Mouse (Mus musculus): ENCODE measurements at regions not wholly inside any gene's neighbourhood (a gene's known extent, or its start where the extent isn't known, plus 50 kb on each side); places are given as distances from the start of the nearest gene placed in this dataset.

DNA sequence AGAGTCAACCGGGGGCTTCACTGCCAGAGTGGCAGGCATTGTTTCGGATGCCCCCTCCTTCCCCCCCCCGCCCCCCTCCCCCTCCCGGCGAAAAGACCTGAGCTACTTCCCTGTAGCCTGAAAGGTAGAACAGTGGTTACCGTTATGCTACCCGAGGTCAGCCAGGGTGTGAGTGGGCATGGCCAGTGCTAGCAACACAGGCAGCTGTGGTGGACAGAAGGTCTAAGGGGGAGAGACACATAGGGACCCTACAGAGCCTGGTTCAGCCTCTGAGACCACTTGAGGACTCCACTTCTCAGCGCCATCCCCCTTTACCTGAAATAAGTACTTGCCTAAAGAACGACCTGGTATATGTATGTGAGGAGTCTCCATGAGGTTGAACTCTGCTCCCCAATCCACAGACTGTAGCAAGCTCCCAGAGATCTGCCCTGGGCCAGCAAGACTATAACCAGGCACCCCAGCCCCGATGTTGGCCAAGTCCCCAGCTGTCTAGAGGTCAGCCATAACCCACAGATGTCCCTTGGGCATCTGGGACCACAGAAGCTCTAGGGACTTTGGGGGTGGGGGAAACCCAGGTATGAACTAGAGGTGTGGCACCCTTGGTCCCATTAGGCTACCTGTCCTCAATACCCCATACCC lies 64.5 kb upstream of the Wnt7b start:
- no peaks in the 10 kb centered on the region for H3K36me3 ChIP-seq (ENCODE audit: control insufficient read depth, insufficient read depth, low read length)
- H3K27me3 ChIP-seq (ENCODE audit: control insufficient read depth, insufficient read depth, low read length): 0 out of 2 replicates have a peak, but pooled peaks cover 2% of the 10 kb centered on the region
- peak overlapping the region; percentile 75 for H3K4me3 ChIP-seq (ENCODE audit: control insufficient read depth, low read depth, low read length)
- TF ChIP-seq CTCF (IDR thresholded peaks at IDR 0.05; ENCODE audit: control insufficient read depth, insufficient read depth, insufficient replicate concordance, low read depth, low read length) (no peak), POLR2A (IDR thresholded peaks at IDR 0.05; ENCODE audit: control insufficient read depth, low read depth, low read length) (no peak)
- no peak overlapping the region for H3K27ac ChIP-seq (ENCODE audit: control insufficient read depth, insufficient read depth, low read depth, low read length)
- peaks cover 10% of the 10 kb centered on the region for H3K4me1 ChIP-seq (ENCODE audit: control insufficient read depth, insufficient read depth, low read length)

DNA sequence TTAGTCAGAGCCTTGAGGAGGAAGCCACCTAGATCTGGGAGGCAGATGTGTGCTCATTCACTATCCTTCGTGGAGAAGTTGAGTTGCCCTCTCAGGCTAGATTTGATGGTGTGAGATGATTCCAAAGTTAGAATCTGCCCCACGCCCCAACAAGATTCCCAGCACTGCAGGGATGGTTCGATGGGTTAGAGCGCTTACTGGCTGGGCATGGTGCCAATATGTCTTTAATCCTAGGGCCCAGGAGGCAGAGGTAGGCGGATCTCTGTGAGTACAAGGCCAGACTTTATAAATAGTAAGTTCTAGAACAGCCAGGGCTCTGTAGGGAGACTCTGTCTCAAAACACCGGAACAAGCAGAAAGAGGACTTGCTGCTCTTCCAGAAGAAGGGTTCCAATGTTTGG lies 65.3 kb upstream of the Wnt7b start:
- Histone ChIP-seq H3K27ac (ENCODE audit: control insufficient read depth, insufficient read depth, low read depth, low read length) (no peak overlapping the region), H3K4me3 (ENCODE audit: control insufficient read depth, low read depth, low read length) (no peak overlapping the region), H3K4me1 (ENCODE audit: control insufficient read depth, insufficient read depth, low read length) (peaks cover 10% of the 10 kb centered on the region), H3K36me3 (ENCODE audit: control insufficient read depth, insufficient read depth, low read length) (no peaks in the 10 kb centered on the region), H3K27me3 (ENCODE audit: control insufficient read depth, insufficient read depth, low read length) (0 out of 2 replicates have a peak, but pooled peaks cover 2% of the 10 kb centered on the region)
- no peak for TF ChIP-seq POLR2A (IDR thresholded peaks at IDR 0.05; ENCODE audit: control insufficient read depth, low read depth, low read length)
- no peak for TF ChIP-seq CTCF (IDR thresholded peaks at IDR 0.05; ENCODE audit: control insufficient read depth, insufficient read depth, insufficient replicate concordance, low read depth, low read length)

DNA sequence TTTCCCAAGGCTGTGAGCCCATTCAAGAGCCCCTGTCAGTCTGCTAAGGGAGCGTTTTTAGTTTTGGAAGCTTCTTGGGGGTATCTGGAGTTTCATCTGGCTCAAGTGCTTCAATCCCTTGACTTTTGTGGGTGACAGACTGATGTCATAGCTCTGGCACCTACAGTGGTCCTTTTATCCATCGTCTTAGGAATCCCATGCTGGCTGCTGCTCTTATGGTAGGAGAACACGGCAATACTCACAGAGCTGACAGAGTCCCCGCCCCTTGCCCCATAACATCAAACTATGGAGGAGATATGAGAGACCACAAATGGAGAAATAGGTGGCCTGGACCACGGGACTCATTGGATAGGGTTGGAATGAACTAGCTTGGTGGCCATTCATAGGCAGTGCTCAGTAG lies 68.0 kb upstream of the Wnt7b start:
- Histone ChIP-seq H3K4me1 (ENCODE audit: control insufficient read depth, insufficient read depth, low read length) (peaks cover 5% of the 10 kb centered on the region), H3K36me3 (ENCODE audit: control insufficient read depth, insufficient read depth, low read length) (no peaks in the 10 kb centered on the region)
- TF ChIP-seq CTCF (IDR thresholded peaks at IDR 0.05; ENCODE audit: control insufficient read depth, insufficient read depth, insufficient replicate concordance, low read depth, low read length): no peak
- TF ChIP-seq POLR2A (IDR thresholded peaks at IDR 0.05; ENCODE audit: control insufficient read depth, low read depth, low read length): no peak

DNA sequence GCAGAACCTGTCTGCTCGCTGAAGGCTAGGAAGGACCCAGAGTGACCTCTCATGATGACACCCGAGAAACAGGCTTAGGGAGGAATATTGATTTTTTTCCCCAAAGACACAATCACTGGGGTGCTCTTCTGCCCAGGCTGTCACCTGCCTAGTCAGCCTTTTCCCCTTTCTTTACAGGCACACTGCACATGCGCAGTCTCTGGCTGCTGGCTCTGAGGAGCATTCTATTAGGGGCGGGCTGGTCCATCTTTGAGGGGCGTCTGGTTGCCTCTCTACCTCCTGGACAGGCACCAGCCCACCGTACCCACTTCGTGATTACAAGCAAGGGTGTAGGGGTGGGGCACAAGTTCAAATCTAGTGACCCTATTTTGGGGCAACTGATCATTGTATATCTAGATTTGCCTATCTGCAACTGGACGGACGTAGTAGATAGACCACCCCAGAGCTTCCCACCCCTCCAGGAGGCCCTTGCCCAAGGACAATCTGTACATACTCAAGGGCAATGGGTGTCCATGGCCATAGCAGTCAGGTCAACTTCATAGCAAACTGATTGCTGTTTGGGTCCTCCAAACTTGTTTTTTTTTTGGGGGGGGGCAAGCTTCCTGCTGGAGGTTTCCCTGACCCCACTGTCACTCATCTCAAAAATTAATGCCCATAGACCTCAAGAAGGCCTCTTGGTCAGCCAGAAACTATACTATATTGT lies 69.6 kb upstream of the Wnt7b start:
- Histone ChIP-seq H3K27me3 (ENCODE audit: control insufficient read depth, insufficient read depth, low read length) (no peaks in the 10 kb centered on the region), H3K27ac (ENCODE audit: control insufficient read depth, insufficient read depth, low read depth, low read length) (no peak overlapping the region), H3K4me1 (ENCODE audit: control insufficient read depth, insufficient read depth, low read length) (peaks cover 2% of the 10 kb centered on the region), H3K4me3 (ENCODE audit: control insufficient read depth, low read depth, low read length) (no peak overlapping the region), H3K36me3 (ENCODE audit: control insufficient read depth, insufficient read depth, low read length) (no peaks in the 10 kb centered on the region)
- TF ChIP-seq CTCF (IDR thresholded peaks at IDR 0.05; ENCODE audit: control insufficient read depth, insufficient read depth, insufficient replicate concordance, low read depth, low read length) (no peak), POLR2A (IDR thresholded peaks at IDR 0.05; ENCODE audit: control insufficient read depth, low read depth, low read length) (no peak)

More for the DNA sequence above, 68.0 kb upstream of the Wnt7b start:
- H3K4me3 ChIP-seq (ENCODE audit: control insufficient read depth, low read depth, low read length): no peak overlapping the region
- 0 out of 2 replicates have a peak, but pooled peaks cover 2% of the 10 kb centered on the region for H3K27me3 ChIP-seq (ENCODE audit: control insufficient read depth, insufficient read depth, low read length)
- no peak overlapping the region for H3K27ac ChIP-seq (ENCODE audit: control insufficient read depth, insufficient read depth, low read depth, low read length)

DNA sequence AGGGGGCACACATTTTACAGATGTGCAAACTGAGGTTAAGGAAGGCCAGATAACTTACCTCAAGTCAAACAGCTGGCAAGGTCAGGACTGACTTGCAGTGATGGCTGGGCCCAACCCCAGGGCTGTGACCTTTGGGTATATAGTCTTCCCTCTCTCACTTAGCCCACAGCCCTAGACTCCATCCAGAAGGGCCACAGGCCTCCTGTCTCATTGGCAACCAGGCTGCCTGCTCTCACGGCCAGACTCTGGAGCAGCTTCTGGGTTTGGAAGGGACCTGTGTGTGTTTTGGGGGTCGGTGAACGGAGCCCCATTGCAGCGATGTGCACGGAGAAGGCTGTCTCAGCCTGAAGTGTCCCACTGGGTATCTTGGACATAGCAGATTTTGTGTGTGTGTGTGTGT lies 70.2 kb upstream of the Wnt7b start:
- Histone ChIP-seq H3K27me3 (ENCODE audit: control insufficient read depth, insufficient read depth, low read length) (no peaks in the 10 kb centered on the region), H3K27ac (ENCODE audit: control insufficient read depth, insufficient read depth, low read depth, low read length) (peak overlapping the region; percentile 2; the same call in 1 of the 2 replicates)
- no peak for TF ChIP-seq CTCF (IDR thresholded peaks at IDR 0.05; ENCODE audit: control insufficient read depth, insufficient read depth, insufficient replicate concordance, low read depth, low read length)

DNA sequence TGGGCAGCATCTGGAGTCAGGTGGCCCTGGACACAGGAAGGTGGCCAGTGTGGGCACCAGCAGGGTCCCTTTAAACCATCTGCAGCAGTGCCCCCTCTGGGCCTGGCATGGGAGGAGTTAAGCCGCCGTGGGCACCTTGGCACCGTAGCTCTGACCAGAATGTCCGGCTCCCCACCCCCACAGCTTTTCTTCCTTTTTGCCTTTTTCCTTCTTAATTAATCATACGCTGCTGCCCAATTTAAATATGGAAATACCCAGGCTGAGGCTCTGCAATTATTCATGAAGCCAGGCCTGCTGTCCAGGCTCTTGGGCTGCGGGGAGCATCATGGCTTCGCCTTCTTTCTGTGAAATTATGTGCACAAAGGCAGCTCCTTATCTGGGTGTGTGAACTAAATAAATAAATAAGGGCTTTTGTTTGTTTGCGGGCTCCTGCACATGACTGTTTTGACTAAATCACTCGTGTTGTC lies 70.6 kb upstream of the Wnt7b start:
- Histone ChIP-seq H3K27ac (ENCODE audit: control insufficient read depth, insufficient read depth, low read depth, low read length) (peak overlapping the region; percentile 2; the same call in 1 of the 2 replicates), H3K4me1 (ENCODE audit: control insufficient read depth, insufficient read depth, low read length) (no peaks in the 10 kb centered on the region; the same call in 1 of the 2 replicates), H3K36me3 (ENCODE audit: control insufficient read depth, insufficient read depth, low read length) (no peaks in the 10 kb centered on the region), H3K4me3 (ENCODE audit: control insufficient read depth, low read depth, low read length) (no peak overlapping the region), H3K27me3 (ENCODE audit: control insufficient read depth, insufficient read depth, low read length) (no peaks in the 10 kb centered on the region)
- no peak for TF ChIP-seq CTCF (IDR thresholded peaks at IDR 0.05; ENCODE audit: control insufficient read depth, insufficient read depth, insufficient replicate concordance, low read depth, low read length)
- no peak for TF ChIP-seq POLR2A (IDR thresholded peaks at IDR 0.05; ENCODE audit: control insufficient read depth, low read depth, low read length)

More for the DNA sequence above, 70.2 kb upstream of the Wnt7b start:
- H3K4me3 ChIP-seq (ENCODE audit: control insufficient read depth, low read depth, low read length): no peak overlapping the region
- no peaks in the 10 kb centered on the region; the same call in 1 of the 2 replicates for H3K4me1 ChIP-seq (ENCODE audit: control insufficient read depth, insufficient read depth, low read length)
- H3K36me3 ChIP-seq (ENCODE audit: control insufficient read depth, insufficient read depth, low read length): no peaks in the 10 kb centered on the region
